ENCODE assay signal across 27 mouse cellular contexts in genomic region chr3:28417091-28417715, GRCm38 (mm10).
A peak's percentile ranks its signal among the peaks of the same experiment; 100 is the strongest.
DNase-seq lines count a peak whose midpoint lies in the region; ATAC-seq and TF ChIP-seq lines count a peak whose summit lies in the region.
"Had no signal": no experiment of that assay in that cellular context is flagged by ENCODE, and none has a peak within 500 bp of the region (broad histone marks: within the 10 kb centered on the region; RNA-seq: fewer than 3 reads in every experiment).

No protein-coding gene starts in this region.

- H3K9ac ChIP-seq in limb, embryonic 14.5 days (ENCODE audit: low read depth, low read length, severe bottlenecking) = no peak overlapping the region
- no peak overlapping the region for H3K9ac ChIP-seq in hindbrain, embryonic 12.5 days
- H3K9ac ChIP-seq in lung, postnatal 0 days (replicated peaks; ENCODE audit: low read depth) = no peak overlapping the region
- H3K9ac ChIP-seq: forebrain, embryonic 12.5 days; forebrain, embryonic 15.5 days; heart, embryonic 13.5 days; hindbrain, embryonic 15.5 days had no signal

- intact Hi-C loops in gastrocnemius, adult 2 months (cut with DNase I) = no loop called here
- intact Hi-C loops in gastrocnemius, postnatal 36 days (cut with DNase I) = loop anchor here (10.0 kb wide), 1 partner anchor 252 kb away; no protein-coding TSS in a partner anchor

- H3K79me3 ChIP-seq in C2C12 (ENCODE audit: low read depth) = no peaks in the 10 kb centered on the region

- H3K9me3 ChIP-seq in limb, embryonic 14.5 days (ENCODE audit: control insufficient read depth, low read length) = no peaks in the 10 kb centered on the region
- H3K9me3 ChIP-seq in hindbrain, embryonic 12.5 days (replicated peaks) = no peaks in the 10 kb centered on the region
- no peaks in the 10 kb centered on the region for H3K9me3 ChIP-seq in lung, postnatal 0 days (ENCODE audit: low read length)
- H3K9me3 ChIP-seq: forebrain, embryonic 12.5 days; forebrain, embryonic 15.5 days; heart, embryonic 10.5 days; heart, embryonic 13.5 days; hindbrain, embryonic 15.5 days had no signal

- no peak overlapping the region for H3ac ChIP-seq in C2C12 (ENCODE audit: control insufficient read depth, insufficient read length, low read depth)

- H3K4me1 ChIP-seq in limb, embryonic 14.5 days (ENCODE audit: control insufficient read depth, insufficient read depth, low read length) = no peaks in the 10 kb centered on the region
- H3K4me1 ChIP-seq in hindbrain, embryonic 12.5 days = peaks cover 20% of the 10 kb centered on the region
- no peaks in the 10 kb centered on the region for H3K4me1 ChIP-seq in lung, postnatal 0 days (ENCODE audit: insufficient read depth, low read depth, low read length)

- no peak for DNase-seq in gastrocnemius, adult 2 months
- no peak for DNase-seq in gastrocnemius, postnatal 36 days
- peak; percentile 53 for DNase-seq in limb, embryonic 14.5 days (ENCODE audit: low spot score)
- peak; percentile 81 for DNase-seq in retina, postnatal 1 day
- DNase-seq in lung, postnatal 0 days (ENCODE audit: low spot score) = no peak
- no peak for DNase-seq in adrenal gland, postnatal 4 days (ENCODE audit: low spot score in 2 of 2)
- DNase-seq: adrenal gland, adult 2 months; adrenal gland, postnatal 14 days; B cell, adult 2 months; cerebellum, adult 11-12 months; cerebellum, adult 8-10 months; cerebellum, postnatal 10 days; cerebellum, postnatal 36 days; embryo, embryonic 11 days; gastrocnemius, postnatal 10 days; heart, adult 18-20 months; heart, postnatal 14 days; heart, postnatal 4 days had no signal

- peak overlapping the region; percentile 69 for H3K27ac ChIP-seq in gastrocnemius, adult 2 months
- no peak overlapping the region for H3K27ac ChIP-seq in limb, embryonic 14.5 days (replicated peaks; ENCODE audit: low read depth, low read length)
- no peak overlapping the region for H3K27ac ChIP-seq in hindbrain, embryonic 12.5 days
- no peak overlapping the region for H3K27ac ChIP-seq in lung, postnatal 0 days (ENCODE audit: low read length)
- H3K27ac ChIP-seq: forebrain, embryonic 12.5 days; forebrain, embryonic 15.5 days; heart, embryonic 10.5 days; heart, embryonic 13.5 days; hindbrain, embryonic 15.5 days had no signal

- TF ChIP-seq EP300 in lung, postnatal 0 days (IDR thresholded peaks at IDR 0.05) = no peak

- WGBS in limb, embryonic 14.5 days = 87% methylated on average over 5 of the region's 5 CpGs
- 88% methylated on average over 5 of the region's 5 CpGs for WGBS in hindbrain, embryonic 12.5 days
- WGBS in lung, postnatal 0 days = 72% methylated on average over 5 of the region's 5 CpGs

- no peaks in the 10 kb centered on the region for H3K36me3 ChIP-seq in C2C12 (ENCODE audit: control insufficient read depth, insufficient read depth)
- H3K36me3 ChIP-seq in limb, embryonic 14.5 days (ENCODE audit: control insufficient read depth, insufficient read depth, low read length) = no peaks in the 10 kb centered on the region
- no peaks in the 10 kb centered on the region for H3K36me3 ChIP-seq in hindbrain, embryonic 12.5 days
- no peaks in the 10 kb centered on the region for H3K36me3 ChIP-seq in lung, postnatal 0 days (ENCODE audit: insufficient read depth, low read length)
- H3K36me3 ChIP-seq: forebrain, embryonic 12.5 days; forebrain, embryonic 15.5 days; heart, embryonic 10.5 days; heart, embryonic 13.5 days; hindbrain, embryonic 15.5 days had no signal

- peak; percentile 59 for ATAC-seq in limb, embryonic 14.5 days (ENCODE audit: low FRiP score, low read depth)
- ATAC-seq in hindbrain, embryonic 12.5 days (ENCODE audit: low FRiP score) = no peak
- ATAC-seq in lung, postnatal 0 days = no peak
- ATAC-seq: CD4-positive, CD25-positive, alpha-beta regulatory T cell, adult 4 months; forebrain, embryonic 15.5 days had no signal

- H3K4me3 ChIP-seq in gastrocnemius, adult 2 months = no peak overlapping the region
- H3K4me3 ChIP-seq in C2C12 (ENCODE audit: insufficient read depth, poor library complexity, severe bottlenecking) = no peak overlapping the region
- H3K4me3 ChIP-seq in limb, embryonic 14.5 days (replicated peaks; ENCODE audit: low read length) = no peak overlapping the region
- H3K4me3 ChIP-seq in hindbrain, embryonic 12.5 days = no peak overlapping the region
- no peak overlapping the region for H3K4me3 ChIP-seq in lung, postnatal 0 days (ENCODE audit: low read depth, low read length)
- H3K4me3 ChIP-seq: erythroblast, embryonic 14.5 days; forebrain, embryonic 12.5 days; forebrain, embryonic 15.5 days; heart, embryonic 10.5 days; heart, embryonic 13.5 days; hindbrain, embryonic 15.5 days had no signal

- H3K27me3 ChIP-seq in C2C12 (ENCODE audit: control insufficient read depth, insufficient read depth, insufficient read length) = no peaks in the 10 kb centered on the region
- H3K27me3 ChIP-seq in limb, embryonic 14.5 days (ENCODE audit: control insufficient read depth, insufficient read depth, low read length) = no peaks in the 10 kb centered on the region
- no peaks in the 10 kb centered on the region for H3K27me3 ChIP-seq in hindbrain, embryonic 12.5 days
- H3K27me3 ChIP-seq in lung, postnatal 0 days (replicated peaks; ENCODE audit: insufficient read depth, low read length) = no peaks in the 10 kb centered on the region
- H3K27me3 ChIP-seq: forebrain, embryonic 12.5 days; forebrain, embryonic 15.5 days; heart, embryonic 13.5 days; hindbrain, embryonic 15.5 days had no signal

- no peak for TF ChIP-seq POLR2A in limb, embryonic 14.5 days (IDR thresholded peaks at IDR 0.05; ENCODE audit: borderline replicate concordance, extremely low read depth, insufficient read depth, insufficient read length)

- no peak overlapping the region for H3K4me2 ChIP-seq in limb, embryonic 14.5 days (replicated peaks; ENCODE audit: low read depth, low read length, severe bottlenecking)
- no peak overlapping the region for H3K4me2 ChIP-seq in hindbrain, embryonic 12.5 days (replicated peaks)
- no peak overlapping the region for H3K4me2 ChIP-seq in lung, postnatal 0 days (replicated peaks; ENCODE audit: low read depth, low read length)
- H3K4me2 ChIP-seq: forebrain, embryonic 12.5 days; forebrain, embryonic 15.5 days; heart, embryonic 13.5 days; hindbrain, embryonic 15.5 days had no signal

- no peaks in the 10 kb centered on the region for H3K79me2 ChIP-seq in C2C12 (ENCODE audit: control insufficient read depth, insufficient read depth)

- TF ChIP-seq CTCF in gastrocnemius, adult 2 months (IDR thresholded peaks at IDR 0.05) = no peak
- no peak for TF ChIP-seq CTCF in C2C12 (IDR thresholded peaks at IDR 0.05; ENCODE audit: control insufficient read depth, insufficient read depth, insufficient read length)
- TF ChIP-seq CTCF in lung, postnatal 0 days (IDR thresholded peaks at IDR 0.05) = no peak

TF ChIP-seq in C2C12, 6 proteins besides CTCF, POLR2A, EP300 and RAD21:
- TF ChIP-seq USF1 (IDR thresholded peaks at IDR 0.05; ENCODE audit: low read depth) (no peak), MYOD1 (IDR thresholded peaks at IDR 0.05; ENCODE audit: control insufficient read depth, insufficient read length, low read depth) (peak; percentile 95)
TF ChIP-seq in C2C12: peak in this region for 1.

Comparison
In these comparisons a context has a peak if more than half of its experiments do, and no peak if none do; other contexts are left out.
1. DNase-seq: peak in limb, embryonic 14.5 days (single experiment) and retina, postnatal 1 day (single experiment); none in gastrocnemius, adult 2 months (single experiment), gastrocnemius, postnatal 36 days (0 of 2), lung, postnatal 0 days (single experiment) and adrenal gland, postnatal 4 days (0 of 2).